Mouse (Mus musculus): Measurements from ENCODE around the gene Heca. TPM values are rescaled to one million over a fixed set of nuclear protein-coding genes. Genes with fewer than 3 reads are reported as not detected.
A peak's percentile ranks its signal among the peaks of the same experiment; 100 is the strongest.

Gene Heca
- polyA plus RNA-seq, 1 experiment = 1.9 TPM

- TF ChIP-seq CEBPB (IDR thresholded peaks at IDR 0.05; ENCODE audit: low read depth) (no peak), MYOG (IDR thresholded peaks at IDR 0.05; ENCODE audit: control insufficient read depth, extremely low read depth, insufficient read length) (no peak), CTCF (IDR thresholded peaks at IDR 0.05; ENCODE audit: control insufficient read depth, insufficient read depth, insufficient read length) (no peak), MAX (IDR thresholded peaks at IDR 0.05) (no peak), USF1 (IDR thresholded peaks at IDR 0.05; ENCODE audit: low read depth) (no peak), MYOD1 (IDR thresholded peaks at IDR 0.05; ENCODE audit: control insufficient read depth, insufficient read length, low read depth) (no peak), FOSL1 (IDR thresholded peaks at IDR 0.05; ENCODE audit: insufficient read depth, low read length, poor library complexity, severe bottlenecking) (no peak)
- H3K79me3 ChIP-seq (ENCODE audit: low read depth) = no peaks in the 10 kb centered on the region
- no peak overlapping the region for H3K4me3 ChIP-seq (ENCODE audit: insufficient read depth, poor library complexity, severe bottlenecking)
- no peak overlapping the region for H3ac ChIP-seq (ENCODE audit: control insufficient read depth, insufficient read length, low read depth)
- H3K27me3 ChIP-seq (ENCODE audit: control insufficient read depth, insufficient read depth, insufficient read length) = no peaks in the 10 kb centered on the region
- H3K79me2 ChIP-seq (ENCODE audit: control insufficient read depth, insufficient read depth) = no peaks in the 10 kb centered on the region
- H3K36me3 ChIP-seq (ENCODE audit: control insufficient read depth, insufficient read depth) = no peaks in the 10 kb centered on the region
These were observed 67.8 kb downstream of the Heca start for GRCm38 (mm10) chr10:17880038-17880437.

GRCm38 (mm10) chr10:17878002-17878919 is 69.6 kb downstream of the Heca start:
- Histone ChIP-seq H3K4me3 (ENCODE audit: insufficient read depth, poor library complexity, severe bottlenecking) (no peak overlapping the region), H3K36me3 (ENCODE audit: control insufficient read depth, insufficient read depth) (no peaks in the 10 kb centered on the region), H3K79me3 (ENCODE audit: low read depth) (no peaks in the 10 kb centered on the region), H3K27me3 (ENCODE audit: control insufficient read depth, insufficient read depth, insufficient read length) (no peaks in the 10 kb centered on the region), H3K79me2 (ENCODE audit: control insufficient read depth, insufficient read depth) (no peaks in the 10 kb centered on the region), H3ac (ENCODE audit: control insufficient read depth, insufficient read length, low read depth) (no peak overlapping the region)
- TF ChIP-seq MYOD1 (IDR thresholded peaks at IDR 0.05; ENCODE audit: control insufficient read depth, insufficient read length, low read depth) (no peak), CTCF (IDR thresholded peaks at IDR 0.05; ENCODE audit: control insufficient read depth, insufficient read depth, insufficient read length) (no peak), USF1 (IDR thresholded peaks at IDR 0.05; ENCODE audit: low read depth) (no peak), MYOG (IDR thresholded peaks at IDR 0.05; ENCODE audit: control insufficient read depth, extremely low read depth, insufficient read length) (no peak), MAX (IDR thresholded peaks at IDR 0.05) (no peak), FOSL1 (IDR thresholded peaks at IDR 0.05; ENCODE audit: insufficient read depth, low read length, poor library complexity, severe bottlenecking) (no peak), CEBPB (IDR thresholded peaks at IDR 0.05; ENCODE audit: low read depth) (no peak)

- Histone ChIP-seq H3ac (ENCODE audit: control insufficient read depth, insufficient read length, low read depth) (no peak overlapping the region), H3K36me3 (ENCODE audit: control insufficient read depth, insufficient read depth) (no peaks in the 10 kb centered on the region), H3K79me3 (ENCODE audit: low read depth) (no peaks in the 10 kb centered on the region), H3K27me3 (ENCODE audit: control insufficient read depth, insufficient read depth, insufficient read length) (no peaks in the 10 kb centered on the region), H3K79me2 (ENCODE audit: control insufficient read depth, insufficient read depth) (no peaks in the 10 kb centered on the region), H3K4me3 (ENCODE audit: insufficient read depth, poor library complexity, severe bottlenecking) (no peak overlapping the region)
- TF ChIP-seq CTCF (IDR thresholded peaks at IDR 0.05; ENCODE audit: control insufficient read depth, insufficient read depth, insufficient read length) = peak; percentile 90
- TF ChIP-seq CEBPB (IDR thresholded peaks at IDR 0.05; ENCODE audit: low read depth) = no peak
These were observed 77.8 kb downstream of the Heca start for GRCm38 (mm10) chr10:17869822-17870662.

GRCm38 (mm10) chr10:17860701-17861480 is 87.0 kb downstream of the Heca start:
- H3ac ChIP-seq (ENCODE audit: control insufficient read depth, insufficient read length, low read depth) = no peak overlapping the region
- H3K79me3 ChIP-seq (ENCODE audit: low read depth) = no peaks in the 10 kb centered on the region
- H3K79me2 ChIP-seq (ENCODE audit: control insufficient read depth, insufficient read depth) = no peaks in the 10 kb centered on the region
- TF ChIP-seq CEBPB (IDR thresholded peaks at IDR 0.05; ENCODE audit: low read depth) (peak; percentile 65), FOSL1 (IDR thresholded peaks at IDR 0.05; ENCODE audit: insufficient read depth, low read length, poor library complexity, severe bottlenecking) (peak; percentile 85), CTCF (IDR thresholded peaks at IDR 0.05; ENCODE audit: control insufficient read depth, insufficient read depth, insufficient read length) (no peak), USF1 (IDR thresholded peaks at IDR 0.05; ENCODE audit: low read depth) (no peak), MAX (IDR thresholded peaks at IDR 0.05) (no peak), MYOG (IDR thresholded peaks at IDR 0.05; ENCODE audit: control insufficient read depth, extremely low read depth, insufficient read length) (no peak)
- H3K27me3 ChIP-seq (ENCODE audit: control insufficient read depth, insufficient read depth, insufficient read length) = no peaks in the 10 kb centered on the region
- no peaks in the 10 kb centered on the region for H3K36me3 ChIP-seq (ENCODE audit: control insufficient read depth, insufficient read depth)
- H3K4me3 ChIP-seq (ENCODE audit: insufficient read depth, poor library complexity, severe bottlenecking) = no peak overlapping the region

GRCm38 (mm10) chr10:17857647-17858261 is 90.1 kb downstream of the Heca start:
- H3K27me3 ChIP-seq (ENCODE audit: control insufficient read depth, insufficient read depth, insufficient read length) = no peaks in the 10 kb centered on the region
- TF ChIP-seq USF1 (IDR thresholded peaks at IDR 0.05; ENCODE audit: low read depth) (peak; percentile 51), CEBPB (IDR thresholded peaks at IDR 0.05; ENCODE audit: low read depth) (no peak), MYOD1 (IDR thresholded peaks at IDR 0.05; ENCODE audit: control insufficient read depth, insufficient read length, low read depth) (peak; percentile 15), CTCF (IDR thresholded peaks at IDR 0.05; ENCODE audit: control insufficient read depth, insufficient read depth, insufficient read length) (no peak), FOSL1 (IDR thresholded peaks at IDR 0.05; ENCODE audit: insufficient read depth, low read length, poor library complexity, severe bottlenecking) (no peak), MYOG (IDR thresholded peaks at IDR 0.05; ENCODE audit: control insufficient read depth, extremely low read depth, insufficient read length) (no peak), MAX (IDR thresholded peaks at IDR 0.05) (no peak)
- H3K36me3 ChIP-seq (ENCODE audit: control insufficient read depth, insufficient read depth) = no peaks in the 10 kb centered on the region
- H3K79me2 ChIP-seq (ENCODE audit: control insufficient read depth, insufficient read depth) = no peaks in the 10 kb centered on the region
- no peak overlapping the region for H3ac ChIP-seq (ENCODE audit: control insufficient read depth, insufficient read length, low read depth)
- H3K4me3 ChIP-seq (ENCODE audit: insufficient read depth, poor library complexity, severe bottlenecking) = no peak overlapping the region
- H3K79me3 ChIP-seq (ENCODE audit: low read depth) = no peaks in the 10 kb centered on the region

Data from C2C12 (cell line).